Mouse (Mus musculus) mouse embryonic stem cell (cell line): ENCODE data around the gene Trub1.

Experiments used
- in situ Hi-C, 2 experiments: fragments of 300-500 bp; cut with MboI; formaldehyde crosslinking; loops; 1 replicate in 1 of 2; 3 replicates in 1 of 2; pipeline ENCODE4 v1.14.3; 2019 to 2020; ENCODE audit warnings: low sequenced_read_pairs in 2 of 2, low pct_unique_long_range_greater_than_20kb in 1 of 2, mixed read lengths in 1 of 2; ENCODE audit not compliant: unreplicated experiment in 1 of 2

Trub1 gene

GRCm38 (mm10) chr19:57523363-57523762, 70.7 kb downstream of the Trub1 start:
- in situ Hi-C loops: no loop called here

- in situ Hi-C loops: no loop called here
Observed at GRCm38 (mm10) chr19:57525693-57526092, 73.0 kb downstream of the Trub1 start.

- in situ Hi-C loops: no loop called here
Observed at GRCm38 (mm10) chr19:57530212-57530611, 77.5 kb downstream of the Trub1 start.

DNA sequence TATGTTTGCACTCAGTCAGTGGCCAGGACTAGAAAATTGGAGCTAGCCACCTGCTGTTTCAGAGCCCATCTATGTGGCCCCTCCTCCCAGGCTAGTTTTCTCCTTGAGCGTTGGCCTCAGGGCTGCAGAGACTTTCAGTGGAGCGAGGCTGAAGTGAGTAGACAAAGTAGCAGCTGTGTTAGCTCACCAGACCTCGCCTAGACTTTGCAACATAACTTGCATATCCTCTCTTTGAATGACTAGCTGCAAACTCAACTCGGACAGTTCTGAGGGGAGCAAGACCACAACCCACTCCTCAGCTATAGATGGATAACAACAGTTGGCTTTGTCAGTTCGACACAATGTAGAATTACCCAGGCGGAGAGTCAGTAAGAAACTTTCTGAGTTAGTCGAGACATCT, 81.5 kb downstream of the Trub1 start:
- in situ Hi-C loops: no loop called here

GRCm38 (mm10) chr19:57536512-57536911, 83.8 kb downstream of the Trub1 start:
- in situ Hi-C loops: no loop called here

DNA sequence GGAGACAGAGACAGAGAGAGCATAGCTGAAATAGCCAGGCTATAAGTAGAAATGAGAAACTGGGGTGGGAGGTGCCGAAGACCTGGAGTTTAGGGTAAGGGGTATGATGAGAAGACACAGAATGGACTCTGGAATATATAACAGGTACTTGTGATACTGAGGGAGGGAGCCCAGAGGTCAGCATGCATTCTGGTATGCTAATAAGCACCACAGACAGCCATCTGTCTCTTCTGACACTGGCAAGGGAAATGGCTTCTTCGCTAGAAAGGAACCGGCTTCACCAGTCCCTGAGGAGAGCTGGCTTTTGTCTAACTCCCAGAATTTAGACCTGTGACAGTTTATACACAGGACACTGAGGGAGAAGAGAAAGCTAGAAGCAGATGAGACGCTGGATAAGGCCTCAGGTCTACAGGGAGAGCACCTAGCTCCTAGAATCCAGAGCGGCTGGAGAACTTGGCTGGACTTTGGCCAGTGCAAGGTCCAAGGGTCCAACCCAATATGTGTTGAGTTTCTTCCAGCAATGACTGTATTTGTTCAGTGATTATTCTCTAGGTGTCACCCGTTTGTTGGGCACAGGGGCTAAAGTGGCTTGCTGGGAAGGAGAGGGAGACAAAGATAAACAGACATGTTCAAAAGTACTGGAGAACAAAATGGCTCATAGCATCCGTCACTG, 84.9 kb downstream of the Trub1 start:
- in situ Hi-C loops: no loop called here

DNA sequence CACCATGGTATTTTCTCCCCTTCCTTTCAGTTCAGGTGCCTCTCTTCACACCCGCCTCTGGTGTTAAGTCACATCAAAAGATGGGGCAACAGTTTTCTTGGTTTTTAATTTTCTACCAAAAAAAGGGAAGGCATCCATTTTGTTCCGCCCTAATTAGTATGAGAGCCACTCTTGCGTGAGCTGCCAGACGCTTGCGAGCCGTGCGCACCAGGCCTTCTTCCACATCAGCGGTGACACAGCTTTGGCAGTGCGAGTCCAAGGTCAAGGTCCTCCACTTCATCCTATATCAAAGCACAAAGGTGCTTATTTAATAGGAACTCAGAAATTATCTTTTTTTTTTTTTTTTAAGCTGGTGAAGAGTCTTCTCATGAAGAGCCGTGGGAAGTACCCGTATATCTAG, 87.4 kb downstream of the Trub1 start:
- in situ Hi-C loops: no loop called here
